Mouse (Mus musculus) heart, embryonic 15.5 days (tissue): Measurements from ENCODE around the gene Rbms3. TPM values are rescaled to one million over a fixed set of nuclear protein-coding genes. Genes with fewer than 3 reads are reported as not detected.

Source experiments
- ATAC-seq: fragments of 200-750 bp; cut with Nextera tagmentation; replicated peaks from 2 replicates; pipeline ENCODE4 v1.8.0; 2017; ENCODE audit warnings: low read depth, moderate TSS enrichment; ENCODE audit not compliant: insufficient number of reproducible peaks, insufficient read depth, low FRiP score
- H3K27ac ChIP-seq: fragments of 300-500 bp; sonication (generic); 2 replicates; pipeline ENCODE4 v1.5.1; 2015; ENCODE audit warnings: mild to moderate bottlenecking, inconsistent platforms
- H3K27me3 ChIP-seq: fragments of 300-500 bp; sonication (generic); 2 replicates; pipeline ENCODE4 v1.6.1; 2015; ENCODE audit warnings: inconsistent platforms
- H3K36me3 ChIP-seq: fragments of 300-500 bp; sonication (generic); 2 replicates; pipeline ENCODE4 v1.6.1; 2015; ENCODE audit warnings: mild to moderate bottlenecking, inconsistent platforms
- H3K4me1 ChIP-seq: fragments of 300-500 bp; sonication (generic); replicated peaks from 2 replicates; pipeline ENCODE4 v1.6.1; 2015; ENCODE audit warnings: inconsistent platforms
- H3K4me2 ChIP-seq: fragments of 300-500 bp; sonication (generic); 2 replicates; pipeline ENCODE4 v1.6.1; 2015; ENCODE audit warnings: inconsistent platforms, mild to moderate bottlenecking, moderate library complexity
- H3K4me3 ChIP-seq: fragments of 300-500 bp; sonication (generic); 2 replicates; pipeline ENCODE4 v1.5.1; 2015; ENCODE audit warnings: mild to moderate bottlenecking, inconsistent platforms
- H3K9ac ChIP-seq: fragments of 300-500 bp; sonication (generic); 2 replicates; pipeline ENCODE4 v1.6.1; 2015; ENCODE audit warnings: mild to moderate bottlenecking, inconsistent platforms
- H3K9me3 ChIP-seq: fragments of 300-500 bp; sonication (generic); replicated peaks from 2 replicates; pipeline ENCODE4 v1.6.1; 2016; ENCODE audit warnings: inconsistent platforms
- WGBS: fragments of 180-500 bp; shearing (Covaris S2); methylation state at CpG from one replicate; pipeline ENCODE4 v1.1.7; 2015; ENCODE audit warnings: mixed read lengths; 5-methylcytosine and 5-hydroxymethylcytosine counted together
- polyA plus RNA-seq: library from polyadenylated mRNA; unstranded; fragments of >200 nt; fragmentation: Nextera tagmentation; extraction: Ambion mirVana; gene quantifications from 2 replicates; pipeline ENCODE4 v1.2.1, GENCODE M21; 2015

Rbms3 gene
- polyA plus RNA-seq, 1 experiment from 2014 or later = 36.5 TPM

- no peaks in the 10 kb centered on the region for H3K9me3 ChIP-seq
- H3K4me2 ChIP-seq = no peak overlapping the region
- no peaks in the 10 kb centered on the region for H3K27me3 ChIP-seq
- 55% methylated on average over 6 of the region's 6 CpGs for WGBS
- no peak overlapping the region for H3K4me3 ChIP-seq
- no peaks in the 10 kb centered on the region for H3K36me3 ChIP-seq
- no peak overlapping the region for H3K27ac ChIP-seq
- no peak overlapping the region for H3K9ac ChIP-seq
- H3K4me1 ChIP-seq = peaks cover under 1% of the 10 kb centered on the region; the same call in 1 of the 2 replicates
- ATAC-seq = no peak
Measured at GRCm38 (mm10) chr9:117205395-117205794, 424.3 kb downstream of the Rbms3 start.

- no peaks in the 10 kb centered on the region for H3K27me3 ChIP-seq
- H3K36me3 ChIP-seq = no peaks in the 10 kb centered on the region
- ATAC-seq = no peak
- H3K27ac ChIP-seq = no peak overlapping the region
- no peak overlapping the region for H3K4me2 ChIP-seq
- no peaks in the 10 kb centered on the region for H3K9me3 ChIP-seq
- WGBS = 76% methylated on average over 7 of the region's 7 CpGs
- peaks cover 4% of the 10 kb centered on the region; the same call in 1 of the 2 replicates for H3K4me1 ChIP-seq
- no peak overlapping the region for H3K9ac ChIP-seq
- no peak overlapping the region for H3K4me3 ChIP-seq
Measured at GRCm38 (mm10) chr9:117200067-117200658, 429.6 kb downstream of the Rbms3 start.

GRCm38 (mm10) chr9:117197531-117197930 is 432.2 kb downstream of the Rbms3 start:
- Histone ChIP-seq H3K36me3 (no peaks in the 10 kb centered on the region), H3K4me1 (peaks cover 18% of the 10 kb centered on the region), H3K4me2 (no peak overlapping the region), H3K27me3 (no peaks in the 10 kb centered on the region), H3K4me3 (no peak overlapping the region), H3K9ac (no peak overlapping the region), H3K9me3 (no peaks in the 10 kb centered on the region), H3K27ac (no peak overlapping the region)
- WGBS = 68% methylated on average over 3 of the region's 3 CpGs
- ATAC-seq = no peak

- peak; percentile 93 for ATAC-seq
- Histone ChIP-seq H3K4me3 (0 out of 2 replicates have a peak overlapping the region, but pooled peaks have one; percentile 8), H3K9ac (no peak overlapping the region), H3K9me3 (no peaks in the 10 kb centered on the region), H3K4me2 (peak overlapping the region; percentile 55), H3K27me3 (no peaks in the 10 kb centered on the region), H3K4me1 (peaks cover 26% of the 10 kb centered on the region), H3K36me3 (peaks cover 6% of the 10 kb centered on the region; the same call in 1 of the 2 replicates), H3K27ac (peak overlapping the region; percentile 95)
- 29% methylated on average over 14 of the region's 14 CpGs for WGBS
Measured at GRCm38 (mm10) chr9:117192565-117193540, 436.9 kb downstream of the Rbms3 start.

- Histone ChIP-seq H3K9ac (no peak overlapping the region), H3K36me3 (peaks cover 6% of the 10 kb centered on the region; the same call in 1 of the 2 replicates), H3K4me3 (no peak overlapping the region), H3K9me3 (no peaks in the 10 kb centered on the region), H3K4me2 (peak overlapping the region; percentile 55), H3K27ac (peak overlapping the region; percentile 95), H3K4me1 (peaks cover 30% of the 10 kb centered on the region), H3K27me3 (no peaks in the 10 kb centered on the region)
- WGBS = 47% methylated on average over 15 of the region's 15 CpGs
- no peak for ATAC-seq
Measured at GRCm38 (mm10) chr9:117192093-117192492, 437.6 kb downstream of the Rbms3 start.

GRCm38 (mm10) chr9:117188406-117188805 is 441.3 kb downstream of the Rbms3 start:
- H3K4me1 ChIP-seq = peaks cover 23% of the 10 kb centered on the region
- no peaks in the 10 kb centered on the region for H3K9me3 ChIP-seq
- ATAC-seq = no peak
- H3K36me3 ChIP-seq = peaks cover 6% of the 10 kb centered on the region; the same call in 1 of the 2 replicates
- no peak overlapping the region for H3K4me3 ChIP-seq
- no peak overlapping the region for H3K4me2 ChIP-seq
- 72% methylated on average over 3 of the region's 3 CpGs for WGBS
- no peak overlapping the region for H3K9ac ChIP-seq
- H3K27ac ChIP-seq = no peak overlapping the region
- H3K27me3 ChIP-seq = no peaks in the 10 kb centered on the region

- Histone ChIP-seq H3K4me3 (no peak overlapping the region), H3K36me3 (peaks cover 6% of the 10 kb centered on the region; the same call in 1 of the 2 replicates), H3K27ac (no peak overlapping the region), H3K4me2 (no peak overlapping the region), H3K9ac (no peak overlapping the region), H3K4me1 (peaks cover 21% of the 10 kb centered on the region), H3K9me3 (no peaks in the 10 kb centered on the region), H3K27me3 (no peaks in the 10 kb centered on the region)
- whole genome bisulfite sequencing = 75% methylated on average over 15 of the region's 15 CpGs
- ATAC-seq = no peak
Measured at GRCm38 (mm10) chr9:117187116-117188034, 442.3 kb downstream of the Rbms3 start.

GRCm38 (mm10) chr9:117180658-117181057 is 449.1 kb downstream of the Rbms3 start:
- no peak for ATAC-seq
- Histone ChIP-seq H3K27me3 (no peaks in the 10 kb centered on the region), H3K9ac (no peak overlapping the region), H3K9me3 (no peaks in the 10 kb centered on the region), H3K4me2 (no peak overlapping the region), H3K4me1 (peaks cover 31% of the 10 kb centered on the region), H3K36me3 (no peaks in the 10 kb centered on the region), H3K4me3 (no peak overlapping the region), H3K27ac (no peak overlapping the region)
- WGBS = 84% methylated on average over 7 of the region's 7 CpGs

GRCm38 (mm10) chr9:117178366-117178765 is 451.3 kb downstream of the Rbms3 start:
- H3K4me2 ChIP-seq = no peak overlapping the region
- no peak overlapping the region for H3K4me3 ChIP-seq
- peaks cover 31% of the 10 kb centered on the region for H3K4me1 ChIP-seq
- ATAC-seq = no peak
- no peak overlapping the region for H3K9ac ChIP-seq
- H3K27me3 ChIP-seq = no peaks in the 10 kb centered on the region
- WGBS = 72% methylated on average over 4 of the region's 4 CpGs
- H3K9me3 ChIP-seq = no peaks in the 10 kb centered on the region
- H3K36me3 ChIP-seq = no peaks in the 10 kb centered on the region
- no peak overlapping the region for H3K27ac ChIP-seq

GRCm38 (mm10) chr9:117172526-117172925 is 457.2 kb downstream of the Rbms3 start:
- no peaks in the 10 kb centered on the region for H3K27me3 ChIP-seq
- H3K4me1 ChIP-seq = peaks cover 7% of the 10 kb centered on the region
- no peak for ATAC-seq
- 83% methylated on average over 7 of the region's 7 CpGs for WGBS
- H3K9me3 ChIP-seq = no peaks in the 10 kb centered on the region
- H3K9ac ChIP-seq = no peak overlapping the region
- no peak overlapping the region for H3K27ac ChIP-seq
- H3K36me3 ChIP-seq = no peaks in the 10 kb centered on the region
- H3K4me3 ChIP-seq = no peak overlapping the region
- H3K4me2 ChIP-seq = no peak overlapping the region

GRCm38 (mm10) chr9:117169196-117169595 is 460.5 kb downstream of the Rbms3 start:
- ATAC-seq = no peak
- Histone ChIP-seq H3K9ac (no peak overlapping the region), H3K4me3 (no peak overlapping the region), H3K9me3 (no peaks in the 10 kb centered on the region), H3K4me2 (no peak overlapping the region), H3K27me3 (no peaks in the 10 kb centered on the region), H3K36me3 (no peaks in the 10 kb centered on the region), H3K4me1 (peaks cover 2% of the 10 kb centered on the region; the same call in 1 of the 2 replicates), H3K27ac (no peak overlapping the region)
- WGBS = 93% methylated on average over 5 of the region's 5 CpGs
